Mouse (Mus musculus): ENCODE data around the gene Rab6b. TPM values are rescaled to one million over a fixed set of nuclear protein-coding genes. Genes with fewer than 3 reads are reported as not detected.

Rab6b gene
- total and polyA plus RNA-seq, 2 experiments from 2014 or later = 162 to 228 TPM

- H3K27me3 ChIP-seq (ENCODE audit: insufficient read depth, low read length) = no peaks in the 10 kb centered on the region
- 19% methylated on average over 18 of the region's 18 CpGs for WGBS
- ATAC-seq (ENCODE audit: low FRiP score) (0 out of 2 replicates have a peak, but pooled peaks have one; percentile 15), DNase-seq (ENCODE audit: low spot score) (no peak)
- H3K4me3 ChIP-seq (ENCODE audit: low read depth, low read length) = peak overlapping the region; percentile 77
- peak overlapping the region; percentile 88 for H3K27ac ChIP-seq (ENCODE audit: low read depth, low read length)
- H3K4me2 ChIP-seq (ENCODE audit: low read depth, low read length, poor library complexity, severe bottlenecking) = peak overlapping the region; percentile 78
- H3K4me1 ChIP-seq (ENCODE audit: insufficient read depth, low read length) = peaks cover 16% of the 10 kb centered on the region; the same call in 1 of the 2 replicates
- peak overlapping the region; percentile 92 for H3K9ac ChIP-seq (replicated peaks; ENCODE audit: low read length, poor library complexity, severe bottlenecking)
- TF ChIP-seq CTCF (IDR thresholded peaks at IDR 0.05) = peak; percentile 38
- no peaks in the 10 kb centered on the region for H3K36me3 ChIP-seq (ENCODE audit: insufficient read depth, low read length)
- H3K9me3 ChIP-seq (ENCODE audit: low read length) = no peaks in the 10 kb centered on the region
Observed at GRCm38 (mm10) chr9:103110727-103111501, 673 bp upstream of the Rab6b start.

- DNase-seq (ENCODE audit: low spot score) (peak; percentile 54), ATAC-seq (ENCODE audit: low FRiP score) (peak; percentile 17)
- Histone ChIP-seq H3K27me3 (ENCODE audit: insufficient read depth, low read length) (no peaks in the 10 kb centered on the region), H3K4me2 (ENCODE audit: low read depth, low read length, poor library complexity, severe bottlenecking) (peak overlapping the region; percentile 78), H3K36me3 (ENCODE audit: insufficient read depth, low read length) (no peaks in the 10 kb centered on the region), H3K9ac (replicated peaks; ENCODE audit: low read length, poor library complexity, severe bottlenecking) (peak overlapping the region; percentile 92), H3K9me3 (ENCODE audit: low read length) (no peaks in the 10 kb centered on the region), H3K27ac (ENCODE audit: low read depth, low read length) (peak overlapping the region; percentile 88), H3K4me1 (ENCODE audit: insufficient read depth, low read length) (peaks cover 22% of the 10 kb centered on the region; the same call in 1 of the 2 replicates), H3K4me3 (ENCODE audit: low read depth, low read length) (peak overlapping the region; percentile 77)
- no peak for TF ChIP-seq CTCF (IDR thresholded peaks at IDR 0.05)
- 2% methylated on average over 35 of the region's 35 CpGs for WGBS
Observed at GRCm38 (mm10) chr9:103112471-103113271, 1.1 kb downstream of the Rab6b start.

- DNase-seq (ENCODE audit: low spot score) = no peak
- Histone ChIP-seq H3K4me3 (ENCODE audit: low read depth, low read length) (peak overlapping the region; percentile 77), H3K4me2 (ENCODE audit: low read depth, low read length, poor library complexity, severe bottlenecking) (peak overlapping the region; percentile 78), H3K9ac (replicated peaks; ENCODE audit: low read length, poor library complexity, severe bottlenecking) (peak overlapping the region; percentile 92), H3K27me3 (ENCODE audit: insufficient read depth, low read length) (no peaks in the 10 kb centered on the region), H3K9me3 (ENCODE audit: low read length) (no peaks in the 10 kb centered on the region), H3K36me3 (ENCODE audit: insufficient read depth, low read length) (no peaks in the 10 kb centered on the region), H3K4me1 (ENCODE audit: insufficient read depth, low read length) (peaks cover 22% of the 10 kb centered on the region; the same call in 1 of the 2 replicates), H3K27ac (ENCODE audit: low read depth, low read length) (no peak overlapping the region)
- no peak for TF ChIP-seq CTCF (IDR thresholded peaks at IDR 0.05)
- 22% methylated on average over 10 of the region's 11 CpGs for WGBS
- ATAC-seq (ENCODE audit: low FRiP score) = no peak
Observed at GRCm38 (mm10) chr9:103113351-103113750, 1.8 kb downstream of the Rab6b start.

GRCm38 (mm10) chr9:103114326-103114725 is 2.7 kb downstream of the Rab6b start:
- no peak for TF ChIP-seq CTCF (IDR thresholded peaks at IDR 0.05)
- 83% methylated on average over 8 of the region's 8 CpGs for WGBS
- Histone ChIP-seq H3K36me3 (ENCODE audit: insufficient read depth, low read length) (no peaks in the 10 kb centered on the region), H3K4me1 (ENCODE audit: insufficient read depth, low read length) (peaks cover 22% of the 10 kb centered on the region; the same call in 1 of the 2 replicates), H3K9ac (replicated peaks; ENCODE audit: low read length, poor library complexity, severe bottlenecking) (no peak overlapping the region), H3K27ac (ENCODE audit: low read depth, low read length) (no peak overlapping the region), H3K27me3 (ENCODE audit: insufficient read depth, low read length) (no peaks in the 10 kb centered on the region), H3K4me3 (ENCODE audit: low read depth, low read length) (no peak overlapping the region), H3K9me3 (ENCODE audit: low read length) (no peaks in the 10 kb centered on the region), H3K4me2 (ENCODE audit: low read depth, low read length, poor library complexity, severe bottlenecking) (peak overlapping the region; percentile 78)
- ATAC-seq (ENCODE audit: low FRiP score) = no peak
- DNase-seq (ENCODE audit: low spot score) = no peak

GRCm38 (mm10) chr9:103114901-103115300 is 3.3 kb downstream of the Rab6b start:
- DNase-seq (ENCODE audit: low spot score) (no peak), ATAC-seq (ENCODE audit: low FRiP score) (no peak)
- TF ChIP-seq CTCF (IDR thresholded peaks at IDR 0.05) = no peak
- Histone ChIP-seq H3K4me2 (ENCODE audit: low read depth, low read length, poor library complexity, severe bottlenecking) (0 out of 2 replicates have a peak overlapping the region, but pooled peaks have one; percentile 78), H3K9me3 (ENCODE audit: low read length) (no peaks in the 10 kb centered on the region), H3K9ac (replicated peaks; ENCODE audit: low read length, poor library complexity, severe bottlenecking) (no peak overlapping the region), H3K27me3 (ENCODE audit: insufficient read depth, low read length) (no peaks in the 10 kb centered on the region), H3K36me3 (ENCODE audit: insufficient read depth, low read length) (0 out of 2 replicates have a peak, but pooled peaks cover 3% of the 10 kb centered on the region), H3K4me3 (ENCODE audit: low read depth, low read length) (no peak overlapping the region), H3K4me1 (ENCODE audit: insufficient read depth, low read length) (peaks cover 22% of the 10 kb centered on the region; the same call in 1 of the 2 replicates), H3K27ac (ENCODE audit: low read depth, low read length) (no peak overlapping the region)
- 94% methylated on average over 13 of the region's 13 CpGs for WGBS
